Comparison of ENCODE assay signal across 26 mouse cellular contexts in genomic region chr2:103659167-103659566, GRCm38 (mm10).
A peak's percentile ranks its signal among the peaks of the same experiment; 100 is the strongest.
DNase-seq lines count a peak whose midpoint lies in the region; ATAC-seq lines count a peak whose summit lies in the region.
"Had no signal": no experiment of that assay in that cellular context is flagged by ENCODE, and none has a peak within 500 bp of the region (broad histone marks: within the 10 kb centered on the region; RNA-seq: fewer than 3 reads in every experiment).

No protein-coding gene starts in this region.

- H3K36me3 ChIP-seq in forebrain, embryonic 10.5 days (replicated peaks) = no peaks in the 10 kb centered on the region
- no peaks in the 10 kb centered on the region for H3K36me3 ChIP-seq in forebrain, embryonic 14.5 days (ENCODE audit: control insufficient read depth, insufficient read depth, low read length)
- no peaks in the 10 kb centered on the region for H3K36me3 ChIP-seq in heart, embryonic 15.5 days
- H3K36me3 ChIP-seq in hindbrain, embryonic 13.5 days = no peaks in the 10 kb centered on the region
- H3K36me3 ChIP-seq in hindbrain, embryonic 14.5 days (replicated peaks; ENCODE audit: control insufficient read depth, insufficient read depth) = no peaks in the 10 kb centered on the region
- H3K36me3 ChIP-seq: forebrain, embryonic 12.5 days; kidney, embryonic 15.5 days; limb, embryonic 12.5 days; liver, embryonic 15.5 days; midbrain, embryonic 13.5 days; neural tube, embryonic 15.5 days had no signal

- WGBS in forebrain, embryonic 10.5 days = 88% methylated on average over 4 of the region's 4 CpGs
- 90% methylated on average over 4 of the region's 4 CpGs for WGBS in forebrain, embryonic 14.5 days
- WGBS in heart, embryonic 15.5 days = 43% methylated on average over 4 of the region's 4 CpGs
- WGBS in hindbrain, embryonic 13.5 days = 76% methylated on average over 4 of the region's 4 CpGs
- 78% methylated on average over 4 of the region's 4 CpGs for WGBS in hindbrain, embryonic 14.5 days

- peaks cover 54% of the 10 kb centered on the region for H3K4me1 ChIP-seq in forebrain, embryonic 10.5 days
- peaks cover 11% of the 10 kb centered on the region for H3K4me1 ChIP-seq in forebrain, embryonic 14.5 days (ENCODE audit: control insufficient read depth, insufficient read depth, low read length)
- H3K4me1 ChIP-seq in heart, embryonic 15.5 days (replicated peaks) = peaks cover 70% of the 10 kb centered on the region
- H3K4me1 ChIP-seq in hindbrain, embryonic 13.5 days (replicated peaks) = peaks cover 26% of the 10 kb centered on the region
- H3K4me1 ChIP-seq in hindbrain, embryonic 14.5 days (replicated peaks; ENCODE audit: control insufficient read depth, insufficient read depth, low read length) = peaks cover 11% of the 10 kb centered on the region

- H3K4me3 ChIP-seq in forebrain, embryonic 10.5 days = no peak overlapping the region
- H3K4me3 ChIP-seq in forebrain, embryonic 14.5 days (ENCODE audit: low read depth, low read length) = no peak overlapping the region
- no peak overlapping the region for H3K4me3 ChIP-seq in heart, embryonic 15.5 days
- H3K4me3 ChIP-seq in hindbrain, embryonic 13.5 days = no peak overlapping the region
- no peak overlapping the region for H3K4me3 ChIP-seq in hindbrain, embryonic 14.5 days (replicated peaks; ENCODE audit: low read length)
- H3K4me3 ChIP-seq: erythroblast, embryonic 14.5 days; forebrain, embryonic 12.5 days; kidney, embryonic 15.5 days; limb, embryonic 12.5 days; liver, embryonic 15.5 days; midbrain, embryonic 13.5 days; neural tube, embryonic 15.5 days had no signal

- DNase-seq in forebrain, embryonic 10.5 days (ENCODE audit: extremely low spot score, low spot score) = no peak
- DNase-seq in forebrain, embryonic 14.5 days (ENCODE audit: low spot score) = no peak
- no peak for DNase-seq in heart, postnatal 14 days
- no peak for DNase-seq in hindbrain, embryonic 14.5 days (ENCODE audit: low spot score)
- DNase-seq: adrenal gland, adult 8-10 months; cerebellum, adult 2 months; cerebellum, postnatal 14 days; gastrocnemius, postnatal 10 days; kidney, adult 18-20 months; kidney, postnatal 25 days; lung, embryonic 14.5 days; lung, postnatal 14 days; retina, postnatal 1 day; right cerebral cortex, postnatal 14 days had no signal

- intact Hi-C loops in heart, postnatal 14 days (cut with DNase I) = no loop called here

- no peak overlapping the region for H3K9ac ChIP-seq in forebrain, embryonic 14.5 days (ENCODE audit: low read length)
- no peak overlapping the region for H3K9ac ChIP-seq in heart, embryonic 15.5 days
- H3K9ac ChIP-seq in hindbrain, embryonic 13.5 days = no peak overlapping the region
- H3K9ac ChIP-seq in hindbrain, embryonic 14.5 days = no peak overlapping the region
- H3K9ac ChIP-seq: forebrain, embryonic 12.5 days; kidney, embryonic 15.5 days; limb, embryonic 12.5 days; liver, embryonic 15.5 days; lung, embryonic 14.5 days; midbrain, embryonic 13.5 days; neural tube, embryonic 15.5 days had no signal

- no peak overlapping the region for H3K4me2 ChIP-seq in forebrain, embryonic 14.5 days (ENCODE audit: low read length)
- H3K4me2 ChIP-seq in heart, embryonic 15.5 days = no peak overlapping the region
- H3K4me2 ChIP-seq in hindbrain, embryonic 13.5 days = no peak overlapping the region
- H3K4me2 ChIP-seq in hindbrain, embryonic 14.5 days (replicated peaks) = no peak overlapping the region
- H3K4me2 ChIP-seq: forebrain, embryonic 12.5 days; kidney, embryonic 15.5 days; limb, embryonic 12.5 days; liver, embryonic 15.5 days; lung, embryonic 14.5 days; midbrain, embryonic 13.5 days; neural tube, embryonic 15.5 days had no signal

- H3K27ac ChIP-seq in forebrain, embryonic 10.5 days = 0 out of 2 replicates have a peak overlapping the region, but pooled peaks have one; percentile 66
- no peak overlapping the region for H3K27ac ChIP-seq in forebrain, embryonic 14.5 days (ENCODE audit: low read depth, low read length)
- 0 out of 2 replicates have a peak overlapping the region, but pooled peaks have one; percentile 5 for H3K27ac ChIP-seq in heart, embryonic 15.5 days
- 0 out of 2 replicates have a peak overlapping the region, but pooled peaks have one; percentile 66 for H3K27ac ChIP-seq in hindbrain, embryonic 13.5 days
- H3K27ac ChIP-seq in hindbrain, embryonic 14.5 days = no peak overlapping the region
- H3K27ac ChIP-seq: kidney, embryonic 15.5 days; limb, embryonic 12.5 days; liver, embryonic 15.5 days; neural tube, embryonic 15.5 days had no signal

- H3K27me3 ChIP-seq in forebrain, embryonic 10.5 days (ENCODE audit: poor library complexity, severe bottlenecking) = peaks cover 16% of the 10 kb centered on the region; the same call in 1 of the 2 replicates
- H3K27me3 ChIP-seq in forebrain, embryonic 14.5 days (replicated peaks; ENCODE audit: control insufficient read depth, insufficient read depth, low read length) = no peaks in the 10 kb centered on the region
- H3K27me3 ChIP-seq in heart, embryonic 15.5 days = no peaks in the 10 kb centered on the region
- H3K27me3 ChIP-seq in hindbrain, embryonic 13.5 days = no peaks in the 10 kb centered on the region
- H3K27me3 ChIP-seq in hindbrain, embryonic 14.5 days (ENCODE audit: control insufficient read depth, insufficient read depth, low read length) = no peaks in the 10 kb centered on the region
- H3K27me3 ChIP-seq: CH12.LX; forebrain, embryonic 12.5 days; kidney, embryonic 15.5 days; limb, embryonic 12.5 days; liver, embryonic 15.5 days; midbrain, embryonic 13.5 days had no signal

- no peaks in the 10 kb centered on the region for H3K9me3 ChIP-seq in forebrain, embryonic 10.5 days
- no peaks in the 10 kb centered on the region for H3K9me3 ChIP-seq in forebrain, embryonic 14.5 days (replicated peaks; ENCODE audit: control insufficient read depth, low read length)
- no peaks in the 10 kb centered on the region for H3K9me3 ChIP-seq in heart, embryonic 15.5 days (replicated peaks)
- no peaks in the 10 kb centered on the region for H3K9me3 ChIP-seq in hindbrain, embryonic 13.5 days
- no peaks in the 10 kb centered on the region for H3K9me3 ChIP-seq in hindbrain, embryonic 14.5 days (ENCODE audit: control insufficient read depth, low read length)
- H3K9me3 ChIP-seq: forebrain, embryonic 12.5 days; kidney, embryonic 15.5 days; limb, embryonic 12.5 days; liver, embryonic 15.5 days; midbrain, embryonic 13.5 days; neural tube, embryonic 15.5 days had no signal

- no peak for ATAC-seq in forebrain, embryonic 14.5 days
- no peak for ATAC-seq in heart, embryonic 15.5 days (replicated peaks; ENCODE audit: insufficient number of reproducible peaks, insufficient read depth, low FRiP score, low read depth)
- no peak for ATAC-seq in hindbrain, embryonic 13.5 days (ENCODE audit: low FRiP score)
- ATAC-seq in hindbrain, embryonic 14.5 days (ENCODE audit: low FRiP score) = no peak
- peak; percentile 64 for ATAC-seq in megakaryocyte-erythroid progenitor cell, adult 5-6 weeks (replicated peaks; ENCODE audit: low FRiP score, low TSS enrichment, poor library complexity, severe bottlenecking)
- ATAC-seq: inflammation-experienced regulatory T-cells, adult 6 months had no signal

Comparison
In these comparisons a context has a peak if more than half of its experiments do, and no peak if none do; other contexts are left out.
1. H3K27ac ChIP-seq: peak in forebrain, embryonic 10.5 days (single experiment), heart, embryonic 15.5 days (single experiment) and hindbrain, embryonic 13.5 days (single experiment); none in forebrain, embryonic 14.5 days (single experiment) and hindbrain, embryonic 14.5 days (single experiment).